Mouse (Mus musculus) cerebellum, postnatal 4 days (tissue): Measurements from ENCODE around the gene Galnt13.
A peak's percentile ranks its signal among the peaks of the same experiment; 100 is the strongest.
"Not testable (repeated sequence)": the region's sequence is repeated elsewhere in the genome, so short reads cannot be mapped to it uniquely, and the experiment has no call there.

Experiments used
- DNase-seq, 2 experiments: peaks; one replicate each; pipeline ENCODE4 v3.0.0; 2022; ENCODE audit warnings: low spot score in 2 of 2, mixed read lengths in 1 of 2

The Galnt13 gene

DNA sequence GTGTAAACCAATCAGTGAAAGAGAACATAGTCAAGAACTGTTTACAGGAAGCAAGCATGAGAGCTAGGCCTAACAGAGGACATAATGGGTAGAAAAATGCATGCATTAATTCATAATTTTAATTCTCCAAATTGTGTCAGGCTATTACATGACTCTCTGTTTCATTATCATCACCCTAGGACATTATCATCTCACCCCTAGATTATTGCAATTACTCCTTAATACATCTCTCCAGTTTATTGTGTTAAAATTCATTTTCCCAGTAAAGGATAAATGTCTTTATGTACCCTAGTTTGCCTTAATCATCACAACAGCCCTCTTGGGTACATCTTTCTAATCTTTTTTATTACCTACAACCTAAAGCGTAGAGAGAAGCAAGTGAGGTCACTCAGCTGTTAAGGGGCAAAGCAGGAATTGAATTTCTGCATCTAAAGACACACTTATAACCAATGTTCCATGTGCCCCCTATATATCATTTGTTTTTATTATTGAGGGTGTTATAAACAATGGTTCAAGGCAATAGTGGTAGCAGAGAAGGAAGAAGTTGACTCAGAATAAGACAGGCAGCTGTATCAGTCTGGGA, 479.1 kb downstream of the Galnt13 start:
- DNase-seq, result no peak

DNA sequence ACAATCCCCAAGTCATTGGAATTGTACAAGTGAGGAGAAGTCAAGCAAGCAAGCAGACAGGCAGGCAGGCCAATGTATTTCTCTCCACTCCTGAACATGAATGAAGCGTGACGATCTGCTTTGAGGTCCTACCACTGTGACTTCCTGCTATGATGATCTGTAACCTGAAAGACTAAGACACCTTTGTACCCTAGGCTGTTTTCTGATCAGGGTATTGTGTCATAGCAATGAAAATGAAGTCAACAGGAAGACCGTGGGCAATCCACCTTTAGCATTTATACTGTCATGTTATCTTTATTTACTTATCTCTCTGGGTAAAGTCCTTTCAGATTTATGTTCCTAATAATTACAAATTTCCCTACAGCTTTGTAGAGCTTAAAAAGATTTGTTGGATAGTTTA, 500.3 kb downstream of the Galnt13 start:
- no peak for DNase-seq

DNA sequence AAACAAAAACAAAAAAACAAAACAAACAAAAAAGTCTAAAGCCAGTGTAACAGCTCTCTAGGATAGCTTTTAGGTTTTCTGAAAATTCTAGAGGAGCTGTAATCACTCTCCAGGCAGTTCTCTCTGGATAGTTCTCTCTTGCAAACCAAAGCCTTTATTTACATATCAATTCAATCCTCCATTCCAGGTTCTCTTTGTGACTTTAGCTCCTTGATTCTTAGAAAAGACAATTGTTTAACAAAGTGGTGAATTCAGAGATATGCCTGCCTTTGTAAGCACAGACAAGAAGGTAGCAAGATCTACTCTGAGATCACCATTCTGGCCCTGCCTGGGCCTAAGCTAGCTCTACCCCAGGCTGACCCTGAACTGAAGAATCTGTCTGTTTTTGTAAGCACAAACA, 501.2 kb downstream of the Galnt13 start:
- DNase-seq, result no peak

DNA sequence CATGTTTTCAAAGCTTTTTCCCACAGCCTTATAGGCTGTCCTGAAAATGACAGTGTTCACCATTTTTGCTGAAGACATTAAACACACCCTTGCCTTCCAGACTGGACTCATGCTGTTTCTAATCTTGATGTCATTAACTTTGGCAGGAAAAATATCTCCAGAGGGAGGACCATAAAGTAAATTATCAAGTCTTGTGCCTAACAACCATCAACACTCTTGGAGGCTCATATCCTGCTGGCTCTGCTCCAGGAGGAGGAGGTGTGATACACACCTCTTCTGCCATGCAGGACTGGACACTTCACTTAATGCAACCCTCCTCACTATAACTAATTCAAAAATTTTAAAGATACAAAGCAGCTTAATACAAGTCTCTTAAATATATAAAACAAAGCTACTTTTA, 502.0 kb downstream of the Galnt13 start:
- no peak for DNase-seq

DNA sequence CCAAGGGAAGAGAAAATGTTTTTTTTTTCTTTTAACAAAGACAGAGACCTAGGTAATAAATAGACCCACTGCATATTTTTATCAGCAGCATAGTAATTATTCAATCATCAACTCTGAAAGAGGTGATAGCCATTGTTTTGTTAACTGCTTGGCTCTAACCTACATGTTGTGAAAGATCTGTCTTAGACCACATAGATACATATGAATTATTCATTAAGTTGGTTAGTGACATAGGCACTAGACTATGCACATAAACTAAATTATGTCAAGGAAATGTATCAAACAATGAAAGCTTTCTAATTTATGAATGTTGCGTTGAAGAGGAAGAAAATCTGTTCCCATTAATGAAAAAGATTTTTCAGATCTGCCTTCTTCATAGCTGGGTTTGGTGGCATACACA, 507.3 kb downstream of the Galnt13 start:
- no peak for DNase-seq

DNA sequence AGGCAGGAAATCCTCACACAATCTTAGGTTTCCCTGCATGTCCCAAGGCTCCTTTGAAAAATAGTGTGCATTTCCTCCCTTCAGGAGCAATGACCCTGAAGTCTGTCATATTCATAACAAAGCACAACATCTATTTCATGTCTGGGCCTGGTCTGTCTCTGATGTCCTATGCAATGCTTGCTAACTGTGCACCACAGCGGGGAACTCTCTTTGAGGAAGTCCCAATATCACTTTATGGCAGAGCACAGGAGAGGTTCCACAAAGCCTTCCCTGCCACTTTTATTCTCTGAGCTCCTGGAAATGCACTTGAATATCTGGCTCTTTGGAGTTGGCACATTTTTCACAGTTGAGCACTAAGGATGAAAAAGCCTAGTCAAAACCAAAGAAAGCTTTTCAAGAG, 547.7 kb downstream of the Galnt13 start:
- DNase-seq, result no peak

DNA sequence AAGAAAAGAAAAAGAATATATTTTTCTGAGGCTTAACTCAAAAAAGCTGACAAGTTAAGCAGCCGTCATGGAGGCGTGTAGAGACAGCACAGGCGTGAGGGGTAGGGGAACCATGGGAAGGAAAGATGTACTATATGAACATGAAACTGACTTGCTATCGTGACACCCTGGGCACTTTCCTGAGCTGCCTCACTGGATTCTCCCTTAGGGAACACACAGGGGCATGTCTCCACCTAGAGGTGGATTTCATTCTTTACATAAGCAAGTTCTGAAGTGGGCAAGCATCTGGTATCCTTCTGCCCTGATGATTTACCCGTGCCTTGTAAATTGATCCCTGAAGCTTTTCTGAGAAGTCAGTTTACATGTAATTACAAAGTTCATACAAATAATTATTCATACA, 586.4 kb downstream of the Galnt13 start:
- not testable (repeated sequence) for DNase-seq

DNA sequence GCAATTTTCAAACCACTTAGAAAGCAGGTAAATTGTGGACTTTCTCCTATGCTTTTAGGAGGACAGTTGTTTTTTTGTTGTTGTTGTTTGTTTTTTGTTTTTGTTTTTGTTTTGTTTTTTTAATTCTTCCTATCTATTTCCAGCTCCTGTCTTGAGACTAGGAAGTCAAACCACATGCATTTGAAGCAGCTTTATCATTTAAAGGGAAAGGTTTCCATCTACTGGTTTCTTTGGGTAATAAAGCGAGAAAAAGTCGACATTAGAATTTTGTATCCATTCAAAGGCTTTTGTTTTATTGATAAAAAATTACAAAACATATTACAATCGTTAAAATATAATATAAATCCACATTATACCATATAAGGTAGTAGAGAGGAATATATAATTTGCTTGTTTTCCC, 598.5 kb downstream of the Galnt13 start:
- no peak for DNase-seq

DNA sequence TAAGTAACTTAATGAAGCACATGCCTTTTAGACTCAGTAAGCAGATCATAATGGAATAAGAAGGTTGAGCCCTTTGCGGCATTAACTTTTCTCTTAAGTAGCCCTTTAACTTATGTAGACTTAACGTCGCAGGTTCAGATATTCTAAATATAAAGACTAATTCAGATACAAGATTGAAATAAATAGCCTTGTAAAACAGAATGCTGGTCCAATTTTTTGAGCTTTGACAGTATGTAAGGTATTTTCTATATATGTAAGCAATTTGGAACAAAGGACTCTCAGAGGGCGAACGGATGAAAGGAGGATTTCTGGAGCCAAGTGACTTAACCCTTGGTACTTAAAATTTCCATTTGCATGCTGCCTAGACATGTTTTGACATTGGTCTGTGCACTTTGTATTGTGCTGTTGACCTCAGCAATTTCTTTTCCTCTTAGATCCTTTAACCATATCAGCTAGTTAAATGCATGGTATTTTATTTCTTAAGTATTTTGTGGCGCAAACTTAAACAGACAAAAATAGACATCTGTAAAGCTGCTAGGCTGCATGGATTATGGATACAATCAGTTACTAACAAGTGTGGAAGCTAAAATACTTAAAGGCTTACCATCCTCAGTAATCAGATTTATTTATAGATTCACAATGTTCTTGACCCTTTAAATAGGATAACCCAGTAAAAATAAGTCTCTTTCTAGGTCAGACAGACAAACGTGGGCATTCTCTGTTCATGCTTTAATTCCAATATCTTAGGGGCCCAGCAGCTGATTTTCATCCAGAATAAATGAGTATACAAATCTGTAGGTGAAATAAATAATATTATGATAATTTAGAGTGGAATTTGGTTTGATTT, 629.6 kb downstream of the Galnt13 start:
- DNase-seq, result no peak

DNA sequence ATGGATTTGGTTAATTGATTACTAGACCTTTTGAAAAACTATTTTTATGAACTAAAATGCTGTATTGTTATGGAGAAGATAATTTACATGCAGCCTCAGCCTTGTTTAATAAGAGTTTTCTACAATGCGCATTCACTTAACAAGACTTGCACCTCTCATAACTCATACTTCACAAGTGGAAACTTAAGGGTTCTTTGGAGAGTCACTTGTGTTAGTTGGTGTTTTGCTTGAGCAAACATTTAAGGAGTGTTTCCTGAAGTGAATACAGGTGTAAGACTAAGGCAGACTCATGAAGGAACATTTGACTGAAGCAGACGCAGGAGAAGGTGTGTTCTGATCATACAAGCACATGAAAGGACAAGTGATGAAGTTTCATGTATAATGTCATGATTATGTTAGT, 649.5 kb downstream of the Galnt13 start:
- DNase-seq, result no peak

DNA sequence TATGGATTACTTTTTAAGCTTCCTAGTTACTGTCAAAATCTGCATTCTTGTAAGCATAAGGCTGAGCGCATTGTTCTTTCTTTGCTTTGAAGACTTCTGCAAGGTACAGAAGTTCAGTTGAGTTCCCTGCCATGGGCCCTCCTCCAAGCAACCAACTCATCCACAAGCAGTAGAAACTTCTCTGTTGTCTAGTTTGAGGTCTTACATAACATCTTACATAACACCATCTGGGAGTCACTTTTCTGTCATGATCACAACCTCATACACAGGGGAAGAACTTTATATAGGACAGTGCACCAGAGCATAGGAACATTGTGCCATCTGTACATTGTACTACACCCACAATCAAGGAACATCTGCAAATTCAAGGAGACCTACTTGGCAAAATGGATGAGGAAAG, 651.9 kb downstream of the Galnt13 start:
- no peak for DNase-seq

DNA sequence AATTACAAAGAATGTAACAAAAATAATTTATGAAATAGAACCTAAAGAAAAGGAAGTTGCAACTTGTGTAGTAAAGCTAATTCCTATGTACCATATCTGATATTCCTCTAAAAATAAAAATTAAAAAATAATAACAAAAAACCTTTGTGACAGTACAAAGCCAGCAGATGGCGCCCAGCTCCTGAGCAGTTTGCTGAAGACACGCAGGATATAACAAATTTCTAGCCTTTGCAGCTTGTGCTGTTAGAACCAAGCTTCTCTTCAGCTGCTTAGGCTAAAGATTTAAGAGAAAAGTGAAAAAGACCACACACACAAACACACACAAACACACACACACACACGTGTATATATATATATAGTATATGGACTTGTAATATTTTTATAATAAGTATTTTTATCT, 654.2 kb downstream of the Galnt13 start:
- DNase-seq, result peak in 1 of 2 experiments; percentile 25

DNA sequence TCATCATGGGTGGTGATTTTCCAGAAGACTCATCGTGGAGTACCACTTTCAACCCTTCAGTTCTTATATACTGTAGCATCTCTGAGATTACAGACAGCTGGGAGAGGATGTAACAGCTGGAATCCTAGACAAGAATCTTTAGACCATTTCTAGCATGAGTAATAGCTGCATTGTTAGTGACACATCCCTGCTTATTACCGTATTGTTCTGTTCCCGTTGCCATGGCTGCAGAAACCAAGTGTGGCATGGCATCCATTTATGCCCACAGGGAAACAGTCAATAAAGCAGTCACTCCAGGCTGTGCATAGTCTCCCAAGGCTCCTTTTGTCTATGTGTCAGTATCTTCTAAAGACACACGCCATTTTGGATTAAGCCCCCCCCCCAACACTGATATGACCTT, 655.4 kb downstream of the Galnt13 start:
- DNase-seq, result no peak

DNA sequence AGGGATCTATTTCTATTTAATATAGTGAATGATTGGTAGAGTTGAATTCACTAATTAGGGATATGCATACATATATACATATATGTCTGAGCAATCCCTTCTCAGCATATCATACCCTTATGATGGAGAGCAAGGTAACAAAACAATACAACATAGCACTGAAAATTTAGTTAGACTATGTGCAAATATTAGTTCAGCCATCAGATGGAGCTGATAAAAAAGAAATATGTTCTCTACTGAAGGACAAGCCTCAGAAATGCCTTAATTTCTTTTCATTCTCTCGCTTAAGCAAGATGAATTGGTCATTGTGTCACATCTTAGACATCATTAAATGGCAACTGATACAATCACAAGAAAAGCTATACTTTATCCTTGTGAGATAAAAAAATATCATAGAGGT, 663.0 kb downstream of the Galnt13 start:
- no peak for DNase-seq

DNA sequence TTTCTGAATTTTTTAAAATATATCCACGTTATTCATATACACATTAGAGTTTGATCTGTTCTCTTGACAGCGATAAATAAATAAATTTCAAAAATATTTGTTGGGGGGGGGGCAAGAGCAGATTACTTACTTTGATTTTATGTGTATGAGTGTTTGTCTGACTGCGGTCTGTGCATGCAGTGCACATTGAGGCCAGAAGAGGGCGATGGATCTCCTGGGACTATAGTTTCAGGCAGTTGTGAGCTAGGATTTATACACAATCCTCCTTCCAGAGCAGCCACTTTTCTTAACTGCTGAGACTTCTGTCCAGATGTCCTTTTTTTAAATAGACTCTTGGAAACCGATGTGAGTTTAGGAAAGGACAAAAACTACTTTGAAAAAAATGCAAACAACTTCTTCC, 665.2 kb downstream of the Galnt13 start:
- DNase-seq, result peak in 1 of 2 experiments; percentile 30

DNA sequence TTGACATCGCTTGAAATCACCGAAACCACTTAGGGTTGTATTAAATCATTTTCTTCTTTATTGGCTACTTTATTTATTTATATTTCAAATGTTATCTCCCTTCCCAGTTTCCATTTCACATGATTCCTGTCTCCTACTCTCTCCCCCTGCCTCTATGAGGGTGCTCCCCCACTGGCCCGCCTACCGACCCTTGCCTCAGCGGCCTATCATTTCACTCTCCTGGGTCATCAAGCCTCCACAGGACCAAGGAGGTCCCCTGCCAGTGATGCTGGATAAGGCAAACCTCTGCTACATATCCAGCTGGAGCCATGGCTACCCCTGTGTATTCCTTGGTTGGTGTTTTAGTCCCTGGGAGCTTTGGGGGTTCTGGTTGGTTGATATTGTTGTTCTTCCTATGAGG, 667.4 kb downstream of the Galnt13 start:
- DNase-seq, result no peak

DNA sequence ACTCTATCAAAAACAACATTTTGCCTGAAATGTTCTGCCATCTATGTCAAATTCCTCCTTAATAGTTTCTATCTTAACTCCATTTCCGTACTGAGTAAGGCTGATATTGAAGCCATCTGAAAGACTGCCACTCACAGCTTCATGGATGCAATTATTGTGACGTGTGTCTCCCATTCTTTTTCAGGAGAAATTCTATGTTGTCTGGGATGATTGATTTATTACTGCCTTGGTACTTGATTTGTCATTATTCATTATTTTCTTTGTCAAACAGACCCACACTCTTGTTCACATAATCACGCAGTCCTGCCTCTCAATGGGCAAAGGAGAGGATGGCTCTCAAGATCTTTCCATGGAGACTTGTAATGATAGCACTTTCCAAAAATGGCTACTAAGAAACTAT, 671.7 kb downstream of the Galnt13 start:
- DNase-seq, result no peak

DNA sequence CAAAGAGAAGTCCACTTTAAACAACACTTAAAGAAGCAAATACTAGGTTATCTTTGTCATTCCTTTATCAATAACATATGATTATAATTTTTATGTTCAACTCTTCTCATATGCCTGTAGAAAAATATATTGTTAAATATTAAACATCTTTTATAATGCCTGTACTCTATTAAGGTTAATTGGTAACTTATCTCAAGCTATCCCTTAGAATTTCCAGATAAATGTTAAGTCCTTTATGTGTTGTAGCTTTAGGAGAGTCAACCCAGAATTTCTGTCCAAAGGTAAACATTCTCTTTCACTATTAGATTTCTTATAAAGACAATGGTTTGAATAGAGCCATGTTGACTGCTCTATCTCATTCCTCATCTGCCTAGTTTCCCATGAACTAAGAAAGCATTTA, 717.0 kb downstream of the Galnt13 start:
- DNase-seq, result no peak

DNA sequence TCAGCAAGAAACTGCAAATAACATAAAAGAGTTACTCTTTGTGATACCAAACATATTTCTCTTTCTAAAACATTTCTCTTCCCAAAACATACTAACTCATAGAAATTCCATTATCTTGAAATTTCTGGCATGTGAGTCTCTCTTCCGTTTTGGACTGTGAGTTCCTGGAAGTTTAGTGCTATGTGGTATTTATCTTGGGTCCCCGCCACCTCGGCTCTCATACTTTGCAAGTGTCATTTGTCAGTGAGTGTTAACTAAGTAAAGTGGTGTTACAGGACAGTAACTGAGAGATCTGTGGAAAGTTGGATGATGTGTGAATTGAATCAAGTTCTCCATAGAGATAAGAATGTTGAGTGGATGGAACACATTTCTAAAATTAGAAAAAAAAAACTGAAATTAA, 728.7 kb downstream of the Galnt13 start:
- DNase-seq, result no peak
